Mouse (Mus musculus) spleen, adult 2 months (tissue): Measurements from ENCODE around the gene Pbx4.

Experiments
- CTCF ChIP-seq: fragments of 200-500 bp; IDR thresholded peaks from 2 replicates; pipeline ENCODE4 v1.5.1; 2011; ENCODE audit warnings: mild to moderate bottlenecking, inconsistent platforms; ENCODE audit not compliant: insufficient read depth, insufficient read length, insufficient replicate concordance; ENCODE audit errors: extremely low read depth
- POLR2A ChIP-seq: fragments of 200-500 bp; IDR thresholded peaks from 2 replicates; pipeline ENCODE4 v1.6.1; 2011; ENCODE audit warnings: low read depth, low read length, inconsistent platforms

DNA sequence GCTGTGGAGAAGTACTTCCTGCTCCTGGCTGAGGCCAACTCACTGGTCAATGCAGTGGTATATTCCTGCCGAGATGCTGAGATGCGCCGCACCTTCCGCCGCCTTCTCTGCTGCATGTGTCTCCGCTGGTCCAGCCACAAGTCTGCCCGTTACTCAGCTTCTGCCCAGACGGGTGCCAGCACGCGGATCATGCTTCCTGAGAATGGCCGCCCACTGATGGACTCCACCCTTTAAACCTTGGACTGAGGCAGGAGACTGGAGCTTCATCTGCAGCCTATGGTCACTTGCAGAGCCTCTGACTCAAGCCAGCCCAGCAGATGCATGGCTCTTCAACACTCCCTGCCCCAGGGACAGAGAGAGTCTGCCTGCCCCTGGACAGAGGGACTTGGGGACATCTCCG, 5.9 kb upstream of the Pbx4 start:
- TF ChIP-seq POLR2A (no peak), CTCF (no peak)
